Mouse (Mus musculus) thymus, postnatal 4 days (tissue): Measurements from ENCODE around the gene Cylc2.

ENCODE experiments used
- DNase-seq: peaks from one replicate; pipeline ENCODE4 v3.0.0; 2021

The Cylc2 gene

DNA sequence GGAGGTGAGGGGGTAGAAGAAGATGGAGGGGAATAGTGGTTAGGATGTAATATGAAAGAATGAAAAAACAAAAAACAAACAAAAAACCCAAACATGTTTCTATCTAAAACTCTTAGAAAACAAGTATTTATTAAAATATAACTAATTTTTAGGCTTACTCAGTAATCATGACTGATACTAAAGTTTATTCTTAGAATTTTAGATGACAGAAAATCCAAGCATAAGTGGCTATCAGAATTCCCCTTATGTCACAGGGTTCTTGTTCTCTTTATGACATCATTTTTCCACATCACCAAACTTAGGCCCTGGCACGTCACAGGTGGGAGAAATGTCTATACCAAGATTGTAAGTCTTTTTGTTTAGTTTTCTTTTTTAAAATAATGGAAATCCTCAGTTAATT is at the start of gene Cylc2:
TSS of gene Cylc2 (plus strand) at position 301 of the 400 bp plus-strand sequence.
- no peak for DNase-seq
